Mouse (Mus musculus) kidney, adult 2 months (tissue): Measurements from ENCODE around the gene Hc. TPM values are rescaled to one million over a fixed set of nuclear protein-coding genes. Genes with fewer than 3 reads are reported as not detected.

Experiments
- DNase-seq: peaks from one replicate; pipeline ENCODE4 v3.0.0; 2021
- H3K27ac ChIP-seq: fragments of 200-500 bp; 2 replicates; pipeline ENCODE4 v1.5.1; 2012; ENCODE audit warnings: low read depth, low read length, control low read depth, inconsistent platforms; ENCODE audit not compliant: insufficient read depth
- H3K27me3 ChIP-seq: fragments of 200-500 bp; replicated peaks from 2 replicates; pipeline ENCODE4 v1.6.1; 2012; ENCODE audit warnings: mild to moderate bottlenecking, moderate library complexity, low read length, inconsistent platforms; ENCODE audit not compliant: control insufficient read depth, insufficient read depth
- H3K36me3 ChIP-seq: fragments of 200-500 bp; 2 replicates; pipeline ENCODE4 v1.6.1; 2012; ENCODE audit warnings: mild to moderate bottlenecking, moderate library complexity, low read length, inconsistent platforms; ENCODE audit not compliant: control insufficient read depth, insufficient read depth
- H3K4me1 ChIP-seq: fragments of 200-500 bp; 2 replicates; pipeline ENCODE4 v1.6.1; 2011; ENCODE audit warnings: low read length; ENCODE audit not compliant: control insufficient read depth, insufficient read depth
- H3K4me3 ChIP-seq: fragments of 200-500 bp; 2 replicates; pipeline ENCODE4 v1.5.1; 2011; ENCODE audit warnings: mild to moderate bottlenecking, low read depth, low read length, control low read depth; ENCODE audit not compliant: insufficient read depth
- CTCF ChIP-seq: fragments of 200-500 bp; conservative IDR thresholded peaks from 2 replicates; pipeline ENCODE4 v1.5.1; 2011; ENCODE audit warnings: low read depth, mild to moderate bottlenecking, control low read depth, low read length, moderate library complexity, mixed read lengths; ENCODE audit not compliant: insufficient read depth, insufficient read length
- POLR2A ChIP-seq: fragments of 200-500 bp; IDR thresholded peaks from one replicate; pipeline ENCODE4 v1.6.1; 2011; ENCODE audit warnings: low read depth, low read length, control low read depth
- WGBS: fragments of 180-500 bp; shearing (Covaris S2); methylation state at CpG from one replicate; pipeline ENCODE4 v1.1.7; 2018; 5-methylcytosine and 5-hydroxymethylcytosine counted together
- polyA plus RNA-seq: library from polyadenylated mRNA; depleted of rRNA; stranded (reverse); fragments of >200 nt; gene quantifications from 2 replicates; pipeline ENCODE4 v1.2.3, GENCODE M21; 2012

Gene Hc
- polyA plus RNA-seq, 1 experiment: 0.13 TPM

- H3K27ac ChIP-seq: no peak overlapping the region
- H3K4me1 ChIP-seq: no peaks in the 10 kb centered on the region; the same call in 1 of the 2 replicates
These were observed 95.4 kb downstream of the Hc start for GRCm38 (mm10) chr2:34965806-34966205.

GRCm38 (mm10) chr2:34965293-34965692, 95.9 kb downstream of the Hc start:
- WGBS: 43% methylated on average over 9 of the region's 9 CpGs
- H3K36me3 ChIP-seq: no peaks in the 10 kb centered on the region
- TF ChIP-seq POLR2A (no peak), CTCF (no peak)
- peak; percentile 37 for DNase-seq
- no peak overlapping the region for H3K27ac ChIP-seq
- no peaks in the 10 kb centered on the region for H3K27me3 ChIP-seq
- no peaks in the 10 kb centered on the region; the same call in 1 of the 2 replicates for H3K4me1 ChIP-seq
- no peak overlapping the region for H3K4me3 ChIP-seq

More at GRCm38 (mm10) chr2:34965806-34966205, 95.4 kb downstream of the Hc start:
- TF ChIP-seq CTCF: no peak
- TF ChIP-seq POLR2A: no peak
- WGBS: 82% methylated on average over 8 of the region's 8 CpGs
- no peak for DNase-seq
- Histone ChIP-seq H3K4me3 (no peak overlapping the region), H3K27me3 (no peaks in the 10 kb centered on the region), H3K36me3 (no peaks in the 10 kb centered on the region)

GRCm38 (mm10) chr2:34964651-34965050, 96.6 kb downstream of the Hc start:
- no peaks in the 10 kb centered on the region for H3K36me3 ChIP-seq
- WGBS: 77% methylated on average over 9 of the region's 9 CpGs
- H3K27ac ChIP-seq: no peak overlapping the region
- no peaks in the 10 kb centered on the region for H3K27me3 ChIP-seq
- no peak for DNase-seq
- H3K4me1 ChIP-seq: no peaks in the 10 kb centered on the region
- H3K4me3 ChIP-seq: no peak overlapping the region
- TF ChIP-seq POLR2A (no peak), CTCF (no peak)

DNA sequence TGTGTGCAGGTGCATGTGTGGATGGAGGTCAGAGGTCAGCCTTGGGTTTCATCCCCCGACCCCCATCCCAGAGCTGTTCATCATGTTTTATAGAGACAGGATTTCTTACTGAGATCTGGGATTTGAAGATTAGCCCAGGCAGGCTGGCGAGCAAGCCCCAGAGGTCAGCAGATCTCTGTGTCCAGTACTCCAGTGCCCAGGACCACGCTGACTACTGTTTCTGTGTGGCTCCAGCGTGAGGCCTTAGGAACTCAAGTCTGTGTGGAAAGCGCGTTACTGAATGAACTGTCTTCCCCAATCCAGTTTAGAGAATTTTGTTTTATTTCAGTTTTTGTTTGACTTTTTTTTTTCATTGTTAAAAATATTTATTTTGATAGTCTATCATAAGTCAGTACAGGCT, 97.0 kb downstream of the Hc start:
- no peak overlapping the region for H3K4me3 ChIP-seq
- no peaks in the 10 kb centered on the region for H3K36me3 ChIP-seq
- WGBS: 77% methylated on average over 6 of the region's 6 CpGs
- no peak overlapping the region for H3K27ac ChIP-seq
- no peaks in the 10 kb centered on the region for H3K27me3 ChIP-seq
- TF ChIP-seq CTCF (no peak), POLR2A (no peak)
- no peak for DNase-seq
- no peaks in the 10 kb centered on the region for H3K4me1 ChIP-seq

GRCm38 (mm10) chr2:34963371-34963956, 97.8 kb downstream of the Hc start:
- WGBS: 37% methylated on average over 13 of the region's 13 CpGs
- H3K4me3 ChIP-seq: peak overlapping the region; percentile 30; the same call in 1 of the 2 replicates
- peak; percentile 69 for DNase-seq
- H3K27me3 ChIP-seq: no peaks in the 10 kb centered on the region
- H3K4me1 ChIP-seq: no peaks in the 10 kb centered on the region
- H3K27ac ChIP-seq: peak overlapping the region; percentile 66; the same call in 1 of the 2 replicates
- TF ChIP-seq CTCF (no peak), POLR2A (no peak)
- no peaks in the 10 kb centered on the region for H3K36me3 ChIP-seq

DNA sequence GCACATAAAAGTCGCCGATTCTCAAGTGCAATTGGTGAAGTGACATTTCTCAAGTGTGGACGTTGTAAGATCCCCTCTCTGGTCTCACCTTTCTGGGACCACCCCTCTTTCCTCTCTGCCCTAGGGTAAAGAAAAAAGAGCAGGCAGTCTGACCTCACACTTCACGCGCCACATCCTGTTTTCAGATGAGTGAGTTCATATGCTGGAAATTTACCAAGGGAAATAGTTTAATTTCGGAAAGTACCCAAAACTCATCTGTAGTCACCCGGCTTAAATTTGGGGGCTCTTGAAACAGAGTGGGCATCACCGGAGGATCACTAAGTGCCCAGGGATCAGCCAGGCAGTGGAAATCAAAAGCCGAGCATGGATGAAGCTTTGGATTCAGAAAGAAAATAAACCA, 98.3 kb downstream of the Hc start:
- WGBS: 51% methylated on average over 9 of the region's 9 CpGs
- Histone ChIP-seq H3K36me3 (no peaks in the 10 kb centered on the region), H3K4me1 (no peaks in the 10 kb centered on the region), H3K4me3 (peak overlapping the region; percentile 30; the same call in 1 of the 2 replicates), H3K27me3 (no peaks in the 10 kb centered on the region), H3K27ac (peak overlapping the region; percentile 66; the same call in 1 of the 2 replicates)
- peak; percentile 52 for DNase-seq
- TF ChIP-seq POLR2A (no peak), CTCF (no peak)

- 72% methylated on average over 2 of the region's 2 CpGs for WGBS
- Histone ChIP-seq H3K36me3 (no peaks in the 10 kb centered on the region), H3K27ac (no peak overlapping the region), H3K4me3 (no peak overlapping the region), H3K27me3 (no peaks in the 10 kb centered on the region), H3K4me1 (no peaks in the 10 kb centered on the region)
- DNase-seq: no peak
- TF ChIP-seq CTCF: no peak
- no peak for TF ChIP-seq POLR2A
These were observed 99.0 kb downstream of the Hc start for GRCm38 (mm10) chr2:34962211-34962610.

DNA sequence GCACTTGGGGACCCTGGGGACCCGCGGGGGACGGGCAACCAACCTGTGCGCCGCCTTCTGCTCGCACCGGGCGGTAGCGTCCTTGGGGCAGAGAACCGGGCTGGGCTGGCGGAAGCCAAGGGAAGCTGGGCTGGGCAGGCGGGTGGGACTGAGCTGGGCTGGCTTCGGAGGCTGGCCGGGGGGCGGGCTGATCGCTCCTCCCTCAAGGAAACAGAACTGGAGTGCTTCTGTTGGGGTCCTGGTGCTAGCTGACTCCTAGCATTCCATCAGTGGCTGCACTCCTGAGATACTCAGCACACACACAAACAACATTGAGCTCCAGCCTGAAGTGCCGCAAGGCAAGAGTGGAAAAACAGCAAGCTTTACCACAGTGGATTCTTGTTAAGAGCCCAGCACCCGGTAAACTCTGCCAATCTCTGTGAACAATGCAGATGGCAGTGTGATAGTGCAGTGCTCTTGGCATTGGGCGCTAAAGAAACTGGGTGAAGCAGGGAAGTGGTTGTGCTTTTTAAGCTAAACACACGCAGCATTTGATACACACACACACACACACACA, 99.7 kb downstream of the Hc start, which contains the start of gene Traf1:
Gene Traf1, minus strand, starts transcription at position 292 of the 556 bp plus-strand sequence.
- peak; percentile 66 for DNase-seq
- H3K4me1 ChIP-seq: no peaks in the 10 kb centered on the region
- WGBS: 11% methylated on average over 19 of the region's 20 CpGs
- no peaks in the 10 kb centered on the region for H3K27me3 ChIP-seq
- H3K4me3 ChIP-seq: peak within 1 kb of the TSS; percentile 32
- H3K36me3 ChIP-seq: no peaks in the 10 kb centered on the region
- TF ChIP-seq POLR2A (no peak), CTCF (no peak)
- H3K27ac ChIP-seq: peak within 1 kb of the TSS; percentile 26; the same call in 1 of the 2 replicates
